Mouse (Mus musculus) lung, postnatal 25 days (tissue): Measurements from ENCODE around the gene Plin5.

Experiments
- DNase-seq: peaks from one replicate; pipeline ENCODE4 v3.0.0; 2022; ENCODE audit warnings: low spot score

Plin5 gene

GRCm38 (mm10) chr17:56133457-56134363 lies 16.3 kb upstream of the Plin5 start:
- peak; percentile 82 for DNase-seq

DNA sequence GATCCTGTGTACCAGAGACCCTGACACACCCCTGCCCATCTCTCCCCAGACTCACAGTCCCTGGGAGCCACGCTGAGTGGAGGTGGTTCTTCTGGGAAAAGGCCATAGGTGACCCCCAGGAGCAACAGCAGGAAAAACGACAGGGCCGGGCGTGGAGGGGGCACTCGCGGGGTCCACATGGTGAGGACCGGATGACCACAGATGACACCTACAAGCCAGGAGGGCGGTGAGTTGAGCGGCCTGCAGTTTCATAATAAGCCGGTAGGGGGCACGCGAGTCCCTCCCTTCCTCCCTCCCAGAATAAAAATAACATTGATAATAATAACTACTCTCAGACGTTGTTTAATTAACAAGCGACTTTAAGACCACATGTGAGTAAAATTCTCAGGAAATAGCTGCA lies 15.3 kb upstream of the Plin5 start:
- DNase-seq: peak; percentile 63

- peak; percentile 66 for DNase-seq
Observed at GRCm38 (mm10) chr17:56131814-56132213, 14.4 kb upstream of the Plin5 start.

DNA sequence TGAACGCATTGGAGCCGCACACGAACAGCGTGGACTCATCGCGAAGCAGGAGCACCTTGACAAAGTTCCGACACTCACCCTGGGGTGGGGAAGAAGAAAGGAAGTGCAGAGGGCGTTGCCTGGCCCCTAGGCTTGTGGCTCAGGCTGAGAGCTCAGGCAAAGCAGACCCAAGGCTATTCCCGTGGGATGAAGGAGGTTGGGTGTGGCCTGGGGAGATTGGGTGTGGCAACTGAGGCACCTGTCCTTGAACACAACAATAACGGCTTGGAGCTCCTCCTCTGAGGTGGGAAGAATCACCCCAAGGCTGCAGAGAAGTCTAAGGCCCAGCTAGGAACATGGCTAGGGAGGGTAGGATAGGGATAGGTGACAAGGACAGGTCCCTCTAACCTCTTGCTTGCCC lies 13.7 kb upstream of the Plin5 start:
- DNase-seq: no peak

- no peak for DNase-seq
Observed at GRCm38 (mm10) chr17:56128246-56128645, 10.8 kb upstream of the Plin5 start.

DNA sequence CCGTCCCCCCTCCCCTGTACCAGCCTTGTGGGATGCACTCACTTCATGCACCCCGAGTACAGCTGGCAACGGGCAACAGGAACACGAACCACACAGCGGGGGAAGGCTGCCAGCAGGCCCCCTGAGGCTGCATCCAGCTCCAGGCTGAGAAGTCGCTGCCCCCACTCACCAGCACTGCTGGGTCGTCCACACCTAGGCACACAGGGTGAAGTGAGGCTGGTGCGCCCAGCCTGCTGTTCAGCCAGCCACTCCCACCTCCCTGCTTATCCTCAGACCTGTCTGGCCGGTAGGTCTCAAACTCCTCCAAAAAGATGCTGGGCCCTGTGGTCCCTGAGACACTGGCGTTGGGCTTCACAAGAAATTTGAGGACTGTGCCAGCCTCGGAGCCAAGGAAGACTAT lies 8.8 kb upstream of the Plin5 start:
- DNase-seq: no peak

DNA sequence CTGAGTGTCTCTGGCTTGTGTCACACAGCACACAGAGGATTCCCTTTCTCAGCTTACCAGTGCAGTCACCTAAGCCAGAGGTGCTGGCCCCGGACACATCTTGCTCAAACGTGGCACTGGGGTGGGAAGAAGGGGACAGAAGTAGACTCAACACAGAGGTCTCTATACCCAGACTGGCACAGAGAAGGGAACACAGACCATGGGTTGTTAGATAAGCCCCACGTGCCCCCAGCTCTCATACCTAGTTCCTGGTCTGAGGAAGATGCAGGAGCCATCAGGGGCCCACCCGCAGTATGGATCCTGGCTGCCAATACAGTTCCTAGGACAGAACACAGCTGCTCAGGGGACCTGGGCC lies 7.9 kb upstream of the Plin5 start:
- no peak for DNase-seq

DNA sequence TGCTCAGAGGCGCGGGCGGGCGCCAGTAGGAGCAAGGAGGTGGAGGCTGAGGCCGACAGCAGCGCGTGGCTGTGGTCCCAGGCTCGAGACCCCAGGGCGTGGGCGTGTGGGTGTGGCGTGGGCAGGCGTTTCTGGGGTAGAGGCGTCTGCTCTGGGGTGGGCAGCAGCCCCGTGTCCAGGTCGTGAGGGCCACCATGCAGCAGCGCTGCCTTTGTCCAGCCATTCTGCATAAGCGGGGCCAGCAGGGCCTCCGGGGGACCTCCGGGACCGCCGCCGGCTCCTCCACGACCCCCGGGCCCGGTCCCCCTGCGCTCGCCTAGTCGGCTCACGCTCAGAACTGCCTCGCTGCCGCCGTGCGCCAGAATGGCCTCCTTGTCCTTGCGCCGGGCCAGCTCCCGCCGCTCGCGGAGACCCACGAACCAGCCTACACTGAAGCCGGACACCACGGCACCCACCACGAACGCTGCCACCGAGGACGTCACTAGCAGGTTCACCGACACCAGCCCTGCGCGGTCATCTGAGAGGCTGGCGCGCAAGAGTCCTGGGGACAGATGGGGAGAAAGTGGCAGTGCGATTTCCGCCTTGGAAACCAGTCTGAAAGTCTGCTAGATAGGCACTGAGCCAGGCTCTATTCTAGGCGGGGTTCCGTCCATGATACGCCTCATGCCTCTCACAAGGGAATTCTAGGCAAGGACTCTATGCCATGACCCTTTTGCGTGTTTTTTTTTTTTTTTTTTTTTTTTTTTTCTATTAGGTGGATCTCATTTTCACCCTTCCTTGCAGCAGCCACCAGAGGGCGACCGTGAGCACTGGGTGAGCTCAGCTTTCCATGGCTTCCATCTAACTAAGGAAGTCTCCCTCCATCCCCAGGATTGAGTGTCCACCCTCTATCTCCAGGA lies 7.2 kb upstream of the Plin5 start:
- no peak for DNase-seq

DNA sequence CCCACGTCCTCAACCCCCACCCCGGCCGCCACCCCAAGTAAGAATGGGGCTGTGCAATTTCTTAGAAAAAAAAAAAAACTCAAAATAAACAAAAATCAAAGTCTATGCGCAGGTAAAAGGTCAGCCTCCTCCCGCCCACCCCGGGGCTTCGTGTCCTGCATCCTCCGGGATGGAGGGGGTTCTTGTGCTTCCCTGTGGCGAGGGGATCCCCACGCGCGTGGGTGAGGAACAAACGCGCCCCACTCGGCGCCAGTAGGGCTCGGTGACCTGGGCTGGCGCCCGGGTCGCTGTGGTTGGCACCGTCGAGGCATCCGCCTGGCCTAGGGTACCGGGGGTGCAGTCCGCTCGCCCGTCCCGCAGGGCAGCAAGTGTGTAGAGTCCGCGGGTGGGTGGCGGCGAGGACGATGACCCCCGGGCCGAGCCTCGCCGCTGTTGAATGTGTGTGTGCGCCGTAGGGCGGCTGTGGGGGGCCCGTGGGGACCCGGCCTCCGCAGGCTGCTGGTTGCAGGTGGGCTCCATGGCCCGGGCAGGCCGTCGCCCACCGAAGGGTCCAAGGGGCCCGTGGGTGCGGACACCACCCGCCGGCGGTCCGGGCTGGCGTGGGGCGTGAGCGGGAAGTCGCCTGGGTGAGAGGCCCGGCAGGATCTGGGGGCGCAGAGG lies 6.4 kb upstream of the Plin5 start:
- no peak for DNase-seq

- no peak for DNase-seq
Observed at GRCm38 (mm10) chr17:56123161-56123560, 5.8 kb upstream of the Plin5 start.

GRCm38 (mm10) chr17:56121826-56122225 lies 4.4 kb upstream of the Plin5 start, which contains the start of gene Lrg1:
Gene Lrg1 (minus strand): TSS chr17:56122001.
- no peak for DNase-seq

DNA sequence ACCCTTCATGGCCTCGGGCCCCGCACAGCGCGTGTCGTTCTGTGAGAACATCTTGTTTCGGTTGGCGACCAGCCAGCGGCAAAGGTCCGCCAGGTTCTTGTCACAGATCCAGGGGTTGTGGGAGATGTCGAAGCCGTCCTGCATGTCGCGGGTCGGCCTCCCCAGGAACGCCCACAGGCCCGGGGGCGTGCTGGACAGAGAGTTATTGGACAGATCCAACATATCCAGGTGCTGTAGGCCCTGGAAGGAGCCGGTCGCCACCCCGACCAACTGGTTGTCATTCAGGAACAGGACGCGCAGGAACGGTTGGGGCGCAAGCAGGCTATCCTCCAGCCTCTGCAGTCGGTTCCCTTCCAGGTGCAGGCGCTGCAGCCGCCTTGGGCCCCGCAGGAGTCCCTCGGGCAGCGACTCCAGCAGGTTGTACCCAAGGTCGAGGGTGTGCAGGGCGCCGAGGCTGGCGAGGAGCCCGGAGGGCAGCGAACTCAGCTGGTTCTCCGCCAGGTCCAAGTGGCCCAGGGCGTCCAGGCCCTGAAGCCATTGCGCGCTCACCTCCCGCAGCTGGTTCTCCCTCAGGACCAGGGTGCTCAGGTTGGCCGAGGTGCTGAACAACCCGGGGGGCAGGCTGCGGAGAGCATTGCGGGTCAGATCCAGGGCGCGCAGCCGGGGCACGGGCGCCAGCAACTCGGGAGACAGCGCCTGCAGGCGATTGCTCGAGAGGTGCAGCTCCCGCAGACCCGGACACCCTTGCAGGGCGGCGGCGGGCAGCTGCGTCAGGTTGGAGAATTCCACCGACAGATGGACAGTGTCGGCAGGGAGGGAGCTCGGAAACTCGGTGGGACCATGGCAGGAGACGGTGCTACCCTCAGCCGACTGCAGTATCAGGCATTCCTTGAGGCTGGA lies 2.8 kb upstream of the Plin5 start:
- DNase-seq: no peak

- DNase-seq: no peak
Observed at GRCm38 (mm10) chr17:56119431-56119830, 2.0 kb upstream of the Plin5 start.

DNA sequence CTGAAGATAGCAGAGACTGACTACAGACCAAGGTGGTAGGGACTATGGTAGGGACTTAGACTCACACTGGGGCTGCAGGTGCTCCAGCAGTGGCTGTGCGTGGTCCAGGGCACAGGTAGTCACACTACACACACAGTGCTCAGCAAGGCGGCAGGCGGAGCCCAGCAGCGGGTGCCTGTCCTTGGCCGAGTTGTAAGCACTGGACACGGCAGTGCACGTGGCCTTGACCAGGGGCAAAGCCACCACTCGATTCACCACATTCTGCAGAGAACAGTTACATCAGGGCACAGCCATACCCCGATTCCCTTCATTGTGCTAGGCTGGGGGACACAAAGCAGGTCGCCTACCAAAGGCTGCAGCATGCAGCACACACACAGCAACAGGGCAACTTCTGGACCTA lies 1.2 kb downstream of the Plin5 start:
- DNase-seq: no peak

DNA sequence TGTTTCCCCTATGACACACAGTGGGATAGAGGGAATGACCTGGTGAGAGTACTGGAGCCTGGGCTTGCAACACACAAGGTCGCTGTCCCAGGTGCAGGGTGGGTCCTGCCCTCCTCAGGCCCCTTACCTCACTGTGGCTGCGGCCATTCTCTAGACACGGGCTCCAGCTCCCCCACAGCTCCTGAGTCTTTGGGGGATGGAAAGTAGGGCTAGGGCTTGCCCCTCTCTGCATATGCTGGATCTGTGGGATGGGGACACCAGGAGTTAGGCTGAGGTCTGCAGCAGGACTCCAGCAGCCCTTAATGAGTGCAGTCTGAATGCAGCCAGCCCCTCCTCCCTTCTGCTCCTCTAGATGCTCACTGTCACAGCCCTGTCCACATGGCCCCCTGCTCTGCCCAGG lies 4.7 kb downstream of the Plin5 start:
- no peak for DNase-seq

- DNase-seq: peak; percentile 66
Observed at GRCm38 (mm10) chr17:56111864-56112263, 5.5 kb downstream of the Plin5 start.

DNA sequence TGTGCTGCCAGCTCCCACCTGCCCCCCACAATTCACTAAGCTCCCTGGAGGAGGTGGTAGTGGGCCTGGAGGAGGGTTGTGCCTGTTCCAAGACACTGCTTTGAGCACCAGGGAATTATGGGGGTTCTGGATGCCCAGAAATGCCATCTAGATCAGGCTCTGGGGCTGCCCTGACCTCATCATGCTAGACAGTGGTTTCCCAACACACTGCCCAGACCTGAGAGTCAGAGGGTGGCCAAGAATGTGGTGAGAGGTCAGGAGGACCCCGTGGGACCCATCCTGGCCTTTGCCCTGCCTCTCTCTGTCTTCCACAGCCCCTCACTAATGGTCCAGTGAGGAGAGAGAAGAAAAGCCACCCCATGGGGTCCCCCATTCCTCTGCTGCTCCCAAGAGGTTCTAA lies 6.4 kb downstream of the Plin5 start:
- no peak for DNase-seq

- DNase-seq: no peak
Observed at GRCm38 (mm10) chr17:56110571-56110970, 6.8 kb downstream of the Plin5 start.

- DNase-seq: no peak
Observed at GRCm38 (mm10) chr17:56109219-56110051, 8.0 kb downstream of the Plin5 start, which contains the start of gene Plin4. Gene Plin4 (minus strand): TSS chr17:56109803.

- DNase-seq: peak; percentile 48
Observed at GRCm38 (mm10) chr17:56108334-56109044, 8.9 kb downstream of the Plin5 start.
